Comparison of ENCODE assay signal across 9 mouse cellular contexts in the genomic region with DNA sequence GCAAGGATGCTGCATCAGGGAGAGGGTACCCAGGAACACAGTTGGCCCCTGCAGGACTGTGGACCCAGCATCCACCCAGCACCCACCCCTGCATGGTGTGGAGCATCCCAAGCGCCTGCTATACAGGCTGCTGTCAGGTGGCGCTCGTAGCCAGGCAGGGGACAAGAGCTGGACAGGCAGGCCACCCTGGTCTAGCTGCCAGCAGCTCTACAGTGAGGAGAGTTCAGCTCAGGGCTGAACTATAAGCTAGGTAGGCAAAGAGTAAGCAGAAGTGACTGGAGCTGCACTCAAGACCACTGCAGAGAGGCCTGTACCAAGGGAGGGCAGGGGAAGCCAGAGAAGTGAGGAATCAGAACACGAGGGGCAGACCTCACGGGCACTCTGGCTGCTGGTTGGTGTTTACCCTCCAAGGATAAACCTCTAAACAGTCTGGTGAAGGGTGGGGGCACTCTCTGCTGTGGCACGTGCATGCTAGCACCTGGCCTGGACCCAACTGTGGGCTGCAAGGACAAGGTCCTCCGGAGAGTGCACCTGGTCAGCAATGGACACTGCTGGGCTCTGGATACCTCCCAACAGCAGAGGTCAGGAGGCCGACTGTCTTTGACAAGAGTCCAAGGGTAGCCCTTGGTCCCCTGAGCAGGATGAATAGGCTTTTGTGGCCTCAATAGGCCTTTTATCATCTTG. TPM values are rescaled to one million over a fixed set of nuclear protein-coding genes. Genes with fewer than 3 reads are reported as not detected.
DNase-seq lines count a peak whose midpoint lies in the region; ATAC-seq and TF ChIP-seq lines count a peak whose summit lies in the region.
"Had no signal": no experiment of that assay in that cellular context is flagged by ENCODE, and none has a peak within 500 bp of the region (broad histone marks: within the 10 kb centered on the region; RNA-seq: fewer than 3 reads in every experiment).

No protein-coding gene starts in this region.

- H3K4me3 ChIP-seq in kidney, adult 2 months (ENCODE audit: insufficient read depth, low read depth, low read length), result no peak overlapping the region
- H3K4me3 ChIP-seq in kidney, embryonic 14.5 days (ENCODE audit: low read length), result no peak overlapping the region
- H3K4me3 ChIP-seq in hindbrain, postnatal 0 days (ENCODE audit: low read length), result no peak overlapping the region
- H3K4me3 ChIP-seq in midbrain, embryonic 15.5 days, result no peak overlapping the region

- no peak for TF ChIP-seq POLR2A in kidney, adult 2 months (IDR thresholded peaks at IDR 0.05; ENCODE audit: low read depth, low read length)

- no peak overlapping the region for H3K27ac ChIP-seq in kidney, adult 2 months (ENCODE audit: insufficient read depth, low read depth, low read length)
- H3K27ac ChIP-seq in kidney, embryonic 14.5 days (ENCODE audit: low read depth, low read length), result no peak overlapping the region
- H3K27ac ChIP-seq in hindbrain, postnatal 0 days, result peak overlapping the region; percentile 72
- 0 out of 2 replicates have a peak overlapping the region, but pooled peaks have one; percentile 25 for H3K27ac ChIP-seq in midbrain, embryonic 15.5 days

- TF ChIP-seq CTCF in kidney, adult 2 months (conservative IDR thresholded peaks at IDR 0.05; ENCODE audit: insufficient read depth, insufficient read length, low read depth, low read length), result no peak
- no peak for TF ChIP-seq CTCF in hindbrain, postnatal 0 days (IDR thresholded peaks at IDR 0.05; ENCODE audit: low read depth)

- no peak overlapping the region for H3K4me2 ChIP-seq in kidney, embryonic 14.5 days (replicated peaks; ENCODE audit: low read depth, low read length)
- H3K4me2 ChIP-seq in hindbrain, postnatal 0 days (ENCODE audit: low read depth, low read length), result no peak overlapping the region
- no peak overlapping the region for H3K4me2 ChIP-seq in midbrain, embryonic 15.5 days

- H3K36me3 ChIP-seq in kidney, adult 2 months (ENCODE audit: control insufficient read depth, insufficient read depth, low read length), result no peaks in the 10 kb centered on the region
- no peaks in the 10 kb centered on the region for H3K36me3 ChIP-seq in kidney, embryonic 14.5 days (ENCODE audit: control insufficient read depth, insufficient read depth, low read length)
- no peaks in the 10 kb centered on the region; the same call in 1 of the 2 replicates for H3K36me3 ChIP-seq in hindbrain, postnatal 0 days (ENCODE audit: insufficient read depth, low read length)
- H3K36me3 ChIP-seq in midbrain, embryonic 15.5 days (replicated peaks), result no peaks in the 10 kb centered on the region

- WGBS in kidney, adult 2 months, result 59% methylated on average over 8 of the region's 8 CpGs
- 80% methylated on average over 8 of the region's 8 CpGs for WGBS in kidney, embryonic 14.5 days
- WGBS in hindbrain, postnatal 0 days, result 30% methylated on average over 8 of the region's 8 CpGs
- WGBS in midbrain, embryonic 15.5 days, result 41% methylated on average over 8 of the region's 8 CpGs

- H3K9me3 ChIP-seq in kidney, embryonic 14.5 days (ENCODE audit: control insufficient read depth, low read length), result no peaks in the 10 kb centered on the region
- no peaks in the 10 kb centered on the region for H3K9me3 ChIP-seq in hindbrain, postnatal 0 days (ENCODE audit: low read length)
- H3K9me3 ChIP-seq in midbrain, embryonic 15.5 days, result no peaks in the 10 kb centered on the region

- no peaks in the 10 kb centered on the region for H3K27me3 ChIP-seq in kidney, adult 2 months (replicated peaks; ENCODE audit: control insufficient read depth, insufficient read depth, low read length)
- H3K27me3 ChIP-seq in kidney, embryonic 14.5 days (ENCODE audit: control insufficient read depth, insufficient read depth, low read length), result no peaks in the 10 kb centered on the region
- no peaks in the 10 kb centered on the region for H3K27me3 ChIP-seq in hindbrain, postnatal 0 days (ENCODE audit: insufficient read depth, low read length)
- no peaks in the 10 kb centered on the region for H3K27me3 ChIP-seq in midbrain, embryonic 15.5 days (replicated peaks)
- H3K27me3 ChIP-seq: CH12.LX had no signal

- ATAC-seq in kidney, embryonic 14.5 days (ENCODE audit: low FRiP score, low TSS enrichment), result no peak
- ATAC-seq in hindbrain, postnatal 0 days, result peak; percentile 69
- peak; percentile 48; the same call in 1 of the 2 replicates for ATAC-seq in midbrain, embryonic 15.5 days (replicated peaks)
- no peak for ATAC-seq in megakaryocyte progenitor cell, adult 5-6 weeks (replicated peaks; ENCODE audit: poor library complexity)

- H3K9ac ChIP-seq in kidney, embryonic 14.5 days (ENCODE audit: low read depth, low read length), result no peak overlapping the region; the same call in 1 of the 2 replicates
- no peak overlapping the region for H3K9ac ChIP-seq in hindbrain, postnatal 0 days (replicated peaks; ENCODE audit: low read length)
- no peak overlapping the region for H3K9ac ChIP-seq in midbrain, embryonic 15.5 days

- peaks cover 9% of the 10 kb centered on the region for H3K4me1 ChIP-seq in kidney, adult 2 months (ENCODE audit: control insufficient read depth, insufficient read depth, low read length)
- no peaks in the 10 kb centered on the region for H3K4me1 ChIP-seq in kidney, embryonic 14.5 days (ENCODE audit: control insufficient read depth, insufficient read depth, low read length)
- peaks cover 24% of the 10 kb centered on the region for H3K4me1 ChIP-seq in hindbrain, postnatal 0 days (ENCODE audit: insufficient read depth, low read length)
- H3K4me1 ChIP-seq in midbrain, embryonic 15.5 days, result peaks cover 31% of the 10 kb centered on the region

- peak; percentile 91 for DNase-seq in kidney, adult 2 months
- DNase-seq in cerebellum, postnatal 10 days, result peak; percentile 64 to 77
- DNase-seq in hindbrain, postnatal 0 days (ENCODE audit: low spot score), result peak; percentile 40
- DNase-seq in spleen, postnatal 36 days (ENCODE audit: low spot score in 2 of 2), result no peak
- DNase-seq in B cell, adult 2 months, result no peak

RNA-seq across cellular contexts. Expression of a gene that starts 15.3 kb away (rescaled TPM):
- polyA plus RNA-seq in kidney, adult 2 months (2012; rRNA removed), result 21.7 and 24.1 TPM in 2 replicates
- 6.6 TPM in 2 replicates for polyA plus RNA-seq in kidney, embryonic 14.5 days (2014; fragmentation: Nextera tagmentation; extraction: Ambion mirVana)
- total RNA-seq in hindbrain, postnatal 0 days (2014; rRNA removed), result 123 and 127 TPM in 2 replicates
- polyA plus RNA-seq in hindbrain, postnatal 0 days (2015; fragmentation: Nextera tagmentation; extraction: Ambion mirVana), result 23.0 and 23.6 TPM in 2 replicates
- 28.4 and 33.9 TPM in 2 replicates for polyA plus RNA-seq in midbrain, embryonic 15.5 days (2015; fragmentation: Nextera tagmentation; extraction: Ambion mirVana)
- total RNA-seq in megakaryocyte progenitor cell, adult 5-6 weeks (2015), result 8.0 and 10.0 TPM in 2 replicates
- 11.7 and 17.7 TPM in 2 replicates for total RNA-seq in megakaryocyte progenitor cell, adult 5-6 weeks (2017)

RNA-seq across cellular contexts. Expression of a gene that starts 43.9 kb away (rescaled TPM):
- 19.6 and 24.9 TPM in 2 replicates for polyA plus RNA-seq in kidney, adult 2 months (2012; rRNA removed)
- 11.9 and 12.6 TPM in 2 replicates for polyA plus RNA-seq in kidney, embryonic 14.5 days (2014; fragmentation: Nextera tagmentation; extraction: Ambion mirVana)
- 1.0 and 6.5 TPM in 2 replicates for total RNA-seq in hindbrain, postnatal 0 days (2014; rRNA removed)
- 2.2 and 2.6 TPM in 2 replicates for polyA plus RNA-seq in hindbrain, postnatal 0 days (2015; fragmentation: Nextera tagmentation; extraction: Ambion mirVana)
- polyA plus RNA-seq in midbrain, embryonic 15.5 days (2015; fragmentation: Nextera tagmentation; extraction: Ambion mirVana), result 0.83 and 1.2 TPM in 2 replicates
- total RNA-seq in megakaryocyte progenitor cell, adult 5-6 weeks (2015), result not detected in 2 replicates
- total RNA-seq in megakaryocyte progenitor cell, adult 5-6 weeks (2017), result not detected in 2 replicates
- total RNA-seq: CH12.LX had no signal

RNA-seq across cellular contexts. Expression of a gene that starts 49.8 kb away (rescaled TPM):
- polyA plus RNA-seq in kidney, adult 2 months (2012; rRNA removed), result 9.9 and 11.4 TPM in 2 replicates
- 23.8 and 50.8 TPM in 2 replicates for polyA plus RNA-seq in kidney, embryonic 14.5 days (2014; fragmentation: Nextera tagmentation; extraction: Ambion mirVana)
- total RNA-seq in hindbrain, postnatal 0 days (2014; rRNA removed), result 13.3 and 18.4 TPM in 2 replicates
- 23.6 and 24.7 TPM in 2 replicates for polyA plus RNA-seq in hindbrain, postnatal 0 days (2015; fragmentation: Nextera tagmentation; extraction: Ambion mirVana)
- 25.4 and 26.2 TPM in 2 replicates for polyA plus RNA-seq in midbrain, embryonic 15.5 days (2015; fragmentation: Nextera tagmentation; extraction: Ambion mirVana)
- total RNA-seq in megakaryocyte progenitor cell, adult 5-6 weeks (2015), result 43.6 and 44.8 TPM in 2 replicates
- 87.7 and 99.3 TPM in 2 replicates for total RNA-seq in megakaryocyte progenitor cell, adult 5-6 weeks (2017)

RNA-seq across cellular contexts. Expression of a gene that starts 53.2 kb away (rescaled TPM):
- polyA plus RNA-seq in kidney, adult 2 months (2012; rRNA removed), result 0.26 and 0.28 TPM in 2 replicates
- 0.60 and 0.74 TPM in 2 replicates for polyA plus RNA-seq in kidney, embryonic 14.5 days (2014; fragmentation: Nextera tagmentation; extraction: Ambion mirVana)
- 0.47 and 0.50 TPM in 2 replicates for total RNA-seq in hindbrain, postnatal 0 days (2014; rRNA removed)
- 0.54 and 0.65 TPM in 2 replicates for polyA plus RNA-seq in hindbrain, postnatal 0 days (2015; fragmentation: Nextera tagmentation; extraction: Ambion mirVana)
- 0.83 and 0.96 TPM in 2 replicates for polyA plus RNA-seq in midbrain, embryonic 15.5 days (2015; fragmentation: Nextera tagmentation; extraction: Ambion mirVana)
- total RNA-seq in megakaryocyte progenitor cell, adult 5-6 weeks (2015), result 0.25 and 0.46 TPM in 2 replicates
- 0.20 and 0.25 TPM in 2 replicates for total RNA-seq in megakaryocyte progenitor cell, adult 5-6 weeks (2017)

RNA-seq across cellular contexts. Expression of a gene that starts 55.7 kb away (rescaled TPM):
- 4.1 and 4.9 TPM in 2 replicates for polyA plus RNA-seq in kidney, adult 2 months (2012; rRNA removed)
- 17.3 and 23.2 TPM in 2 replicates for polyA plus RNA-seq in kidney, embryonic 14.5 days (2014; fragmentation: Nextera tagmentation; extraction: Ambion mirVana)
- total RNA-seq in hindbrain, postnatal 0 days (2014; rRNA removed), result 16.0 and 18.2 TPM in 2 replicates
- polyA plus RNA-seq in hindbrain, postnatal 0 days (2015; fragmentation: Nextera tagmentation; extraction: Ambion mirVana), result 29.0 and 30.3 TPM in 2 replicates
- polyA plus RNA-seq in midbrain, embryonic 15.5 days (2015; fragmentation: Nextera tagmentation; extraction: Ambion mirVana), result 30.6 and 31.7 TPM in 2 replicates
- total RNA-seq in megakaryocyte progenitor cell, adult 5-6 weeks (2015), result 12.4 and 12.5 TPM in 2 replicates
- total RNA-seq in megakaryocyte progenitor cell, adult 5-6 weeks (2017), result 10.5 and 20.9 TPM in 2 replicates

Comparison
In these comparisons a context has a peak if more than half of its experiments do, and no peak if none do; other contexts are left out.
1. DNase-seq: peak in kidney, adult 2 months (single experiment), cerebellum, postnatal 10 days (2 of 2) and hindbrain, postnatal 0 days (single experiment); none in spleen, postnatal 36 days (0 of 2) and B cell, adult 2 months (0 of 2).
2. H3K27ac ChIP-seq: peak in hindbrain, postnatal 0 days (single experiment) and midbrain, embryonic 15.5 days (single experiment); none in kidney, adult 2 months (single experiment) and kidney, embryonic 14.5 days (single experiment).
3. ATAC-seq: peak in hindbrain, postnatal 0 days (single experiment) and midbrain, embryonic 15.5 days (single experiment); none in kidney, embryonic 14.5 days (single experiment) and megakaryocyte progenitor cell, adult 5-6 weeks (single experiment).